Mouse (Mus musculus): ENCODE measurements around the gene Gbgt1. TPM values are rescaled to one million over a fixed set of nuclear protein-coding genes. Genes with fewer than 3 reads are reported as not detected.
A peak's percentile ranks its signal among the peaks of the same experiment; 100 is the strongest.

The Gbgt1 gene
- total RNA-seq (2012; rRNA removed) (not detected in 2 replicates), polyA plus RNA-seq (2012; ENCODE audit: insufficient read depth in 1 of 2, insufficient read length in 2 of 2, low read depth in 1 of 2, low replicate concordance in 2 of 2, missing spikeins in 1 of 2) (under 1 TPM in 1 of 2 experiments, not detected in 1; 0.11 TPM)

DNA sequence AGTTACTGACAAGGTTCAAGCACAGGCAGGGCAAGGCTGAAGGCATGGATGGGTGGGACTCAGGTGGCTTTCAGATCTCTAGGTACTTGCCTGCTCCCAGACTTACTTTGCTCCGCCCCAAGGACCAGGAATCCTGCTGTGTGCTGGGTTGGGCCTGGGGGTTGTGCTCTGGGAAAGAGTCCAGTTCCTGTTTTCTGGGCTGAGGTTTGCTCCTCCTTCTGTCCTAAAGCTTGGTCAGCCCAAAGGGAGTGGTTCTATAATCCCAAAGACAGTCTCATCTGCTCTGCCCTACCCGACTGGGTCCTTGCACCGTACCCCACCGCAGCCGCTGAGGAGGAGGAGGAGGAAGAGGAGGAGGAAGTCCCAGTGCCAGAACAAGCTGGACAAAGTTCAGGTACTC is at the start of gene Gbgt1:
Gene Gbgt1, plus strand, starts transcription at position 221 of the 400 bp plus-strand sequence.
- Histone ChIP-seq H3K36me3 (ENCODE audit: control insufficient read depth in 1 of 2, insufficient read depth in 2 of 2, low read length in 2 of 2) (peaks cover 0 to 5% of the 10 kb centered on the region in 2 experiments; a peak in 1 of 4 replicates), H3K27me3 (ENCODE audit: control insufficient read depth in 1 of 2, insufficient read depth in 2 of 2, low read length in 2 of 2) (peaks cover 0 to 3% of the 10 kb centered on the region in 2 experiments; a peak in 2 of 4 replicates), H3K4me1 (ENCODE audit: control insufficient read depth in 1 of 2, insufficient read depth in 2 of 2, low read length in 2 of 2) (peaks cover 5% of the 10 kb centered on the region in 2 experiments; a peak in 3 of 4 replicates), H3K9ac (ENCODE audit: control insufficient read depth, low read depth, low read length, poor library complexity, severe bottlenecking) (peak within 1 kb of the TSS; percentile 75), H3K9me3 (replicated peaks; ENCODE audit: insufficient read depth, low read length) (no peaks in the 10 kb centered on the region), H3K79me2 (ENCODE audit: control insufficient read depth, insufficient read depth, low read length, poor library complexity) (no peaks in the 10 kb centered on the region), H3K27ac (ENCODE audit: control insufficient read depth, low read depth, low read length) (peak within 1 kb of the TSS; percentile 58), H3K4me3 (ENCODE audit: control insufficient read depth in 1 of 2, insufficient read depth in 1 of 2, low read depth in 2 of 2, low read length in 2 of 2) (peak within 1 kb of the TSS; percentile 70 to 86)
- TF ChIP-seq MAX (IDR thresholded peaks at IDR 0.05; ENCODE audit: low read length): no peak
- no peak for TF ChIP-seq UBTF (IDR thresholded peaks at IDR 0.05; ENCODE audit: borderline replicate concordance, insufficient read depth, low read depth, low read length)
- TF ChIP-seq KAT2A (conservative IDR thresholded peaks at IDR 0.05; ENCODE audit: low read depth, low read length): no peak
- DNase-seq (ENCODE audit: low read depth, low spot score): peak; percentile 24

GRCm38 (mm10) chr2:28447315-28447670 is 49.4 kb upstream of the Gbgt1 start:
- H3K9ac ChIP-seq (ENCODE audit: control insufficient read depth, low read depth, low read length, poor library complexity, severe bottlenecking): no peak overlapping the region

GRCm38 (mm10) chr2:28451663-28452062 is 45.0 kb upstream of the Gbgt1 start:
- H3K36me3 ChIP-seq (ENCODE audit: control insufficient read depth in 1 of 2, insufficient read depth in 2 of 2, low read length in 2 of 2): no peaks in the 10 kb centered on the region
- TF ChIP-seq NELFE (IDR thresholded peaks at IDR 0.05; ENCODE audit: low read depth, low read length): no peak
- no peak for TF ChIP-seq RAD21 (IDR thresholded peaks at IDR 0.05; ENCODE audit: low read depth, low read length)
- no peak for TF ChIP-seq MEF2A (IDR thresholded peaks at IDR 0.05; ENCODE audit: extremely low read depth, insufficient replicate concordance, low read depth, low read length, poor library complexity, severe bottlenecking)
- no peak for TF ChIP-seq CHD1 (IDR thresholded peaks at IDR 0.05; ENCODE audit: low read depth, low read length)
- TF ChIP-seq USF2 (IDR thresholded peaks at IDR 0.05; ENCODE audit: borderline replicate concordance in 1 of 2, insufficient read depth in 1 of 2, low read depth in 1 of 2, low read length in 2 of 2): no peak
- TF ChIP-seq CTCF (IDR thresholded peaks at IDR 0.05 in 2 of 3, conservative IDR thresholded peaks at IDR 0.05 in 1 of 3; ENCODE audit: control insufficient read depth in 1 of 3, insufficient read depth in 1 of 3, low read depth in 2 of 3, low read length in 3 of 3, poor library complexity in 1 of 3, severe bottlenecking in 1 of 3): no peak
- peaks cover 0 to 2% of the 10 kb centered on the region in 2 experiments; a peak in 1 of 4 replicates for H3K27me3 ChIP-seq (ENCODE audit: control insufficient read depth in 1 of 2, insufficient read depth in 2 of 2, low read length in 2 of 2)

More at GRCm38 (mm10) chr2:28447315-28447670, 49.4 kb upstream of the Gbgt1 start:
- H3K36me3 ChIP-seq (ENCODE audit: control insufficient read depth in 1 of 2, insufficient read depth in 2 of 2, low read length in 2 of 2): no peaks in the 10 kb centered on the region
- H3K4me3 ChIP-seq (ENCODE audit: control insufficient read depth in 1 of 2, insufficient read depth in 1 of 2, low read depth in 2 of 2, low read length in 2 of 2): no peak overlapping the region
- no peaks in the 10 kb centered on the region for H3K9me3 ChIP-seq (replicated peaks; ENCODE audit: insufficient read depth, low read length)
- TF ChIP-seq GABPA (IDR thresholded peaks at IDR 0.05; ENCODE audit: low read depth, low read length): no peak
- no peak for TF ChIP-seq MYB (IDR thresholded peaks at IDR 0.05; ENCODE audit: low read depth, low read length)
- no peak for TF ChIP-seq SIN3A (IDR thresholded peaks at IDR 0.05; ENCODE audit: low read length)
- TF ChIP-seq CHD1 (IDR thresholded peaks at IDR 0.05; ENCODE audit: low read depth, low read length): no peak
- TF ChIP-seq POLR2AphosphoS5 (IDR thresholded peaks at IDR 0.05; ENCODE audit: borderline replicate concordance, low read depth, low read length): no peak
- no peak for TF ChIP-seq BHLHE40 (IDR thresholded peaks at IDR 0.05; ENCODE audit: borderline replicate concordance, low read depth, low read length)
- no peak for TF ChIP-seq TAL1 (IDR thresholded peaks at IDR 0.05; ENCODE audit: low read length)
- no peak for TF ChIP-seq MAX (IDR thresholded peaks at IDR 0.05; ENCODE audit: low read length)
- no peak for TF ChIP-seq MXI1 (IDR thresholded peaks at IDR 0.05; ENCODE audit: low read depth, low read length)
- TF ChIP-seq USF1 (IDR thresholded peaks at IDR 0.05; ENCODE audit: low read depth, low read length): no peak
- no peak overlapping the region for H3K27ac ChIP-seq (ENCODE audit: control insufficient read depth, low read depth, low read length)
- no peaks in the 10 kb centered on the region for H3K79me2 ChIP-seq (ENCODE audit: control insufficient read depth, insufficient read depth, low read length, poor library complexity)
- peaks cover 0 to 1% of the 10 kb centered on the region in 2 experiments; a peak in 1 of 4 replicates for H3K27me3 ChIP-seq (ENCODE audit: control insufficient read depth in 1 of 2, insufficient read depth in 2 of 2, low read length in 2 of 2)
- no peak for DNase-seq (ENCODE audit: low read depth, low spot score)
- no peaks in the 10 kb centered on the region for H3K4me1 ChIP-seq (ENCODE audit: control insufficient read depth in 1 of 2, insufficient read depth in 2 of 2, low read length in 2 of 2)

More at GRCm38 (mm10) chr2:28451663-28452062, 45.0 kb upstream of the Gbgt1 start:
- Histone ChIP-seq H3K79me2 (ENCODE audit: control insufficient read depth, insufficient read depth, low read length, poor library complexity) (no peaks in the 10 kb centered on the region), H3K9ac (ENCODE audit: control insufficient read depth, low read depth, low read length, poor library complexity, severe bottlenecking) (no peak overlapping the region), H3K4me1 (ENCODE audit: control insufficient read depth in 1 of 2, insufficient read depth in 2 of 2, low read length in 2 of 2) (no peaks in the 10 kb centered on the region), H3K27ac (ENCODE audit: control insufficient read depth, low read depth, low read length) (no peak overlapping the region), H3K4me3 (ENCODE audit: control insufficient read depth in 1 of 2, insufficient read depth in 1 of 2, low read depth in 2 of 2, low read length in 2 of 2) (no peak overlapping the region), H3K9me3 (replicated peaks; ENCODE audit: insufficient read depth, low read length) (no peaks in the 10 kb centered on the region)
- no peak for DNase-seq (ENCODE audit: low read depth, low spot score)

Data from MEL (cell line).